Mouse (Mus musculus): Measurements from ENCODE around the gene Kdm6b. TPM values are rescaled to one million over a fixed set of nuclear protein-coding genes. Genes with fewer than 3 reads are reported as not detected.
A peak's percentile ranks its signal among the peaks of the same experiment; 100 is the strongest.

Gene Kdm6b
- total and polyA plus RNA-seq, 3 experiments: 0.66 to 7.2 (median 5.7) TPM

GRCm38 (mm10) chr11:69373223-69373965, 40.1 kb downstream of the Kdm6b start:
- H3K27ac ChIP-seq (ENCODE audit: insufficient read depth, low read depth): no peak overlapping the region
- H3K27me3 ChIP-seq (replicated peaks): no peaks in the 10 kb centered on the region
- no peaks in the 10 kb centered on the region; the same call in 1 of the 2 replicates for H3K79me2 ChIP-seq (replicated peaks; ENCODE audit: control insufficient read depth, extremely low read depth, insufficient read depth, poor library complexity, severe bottlenecking)
- no peak overlapping the region for H3K4me2 ChIP-seq (ENCODE audit: insufficient read depth, low read depth, poor library complexity, severe bottlenecking)
- H3K9me3 ChIP-seq (replicated peaks; ENCODE audit: low read length): no peaks in the 10 kb centered on the region
- no peak overlapping the region for H3K4me3 ChIP-seq (replicated peaks in 1 of 3; ENCODE audit: low read depth in 2 of 3, low read length in 2 of 3, poor library complexity in 1 of 3)
- peaks cover 7 to 46% of the 10 kb centered on the region in 2 experiments for H3K36me3 ChIP-seq (replicated peaks in 1 of 2; ENCODE audit: control insufficient read depth in 1 of 2, insufficient read depth in 1 of 2, low read length in 1 of 2)
- H3K9ac ChIP-seq (ENCODE audit: insufficient read depth, low read depth): no peak overlapping the region
- dilution Hi-C loops (cut with MboI; ENCODE audit: extremely low pct_ligation_motif_present, extremely low pct_unique_long_range_greater_than_20kb, low sequenced_read_pairs) (no loop called here), in situ Hi-C loops (cut with MboI; ENCODE audit: low pct_ligation_motif_present, low pct_unique_long_range_greater_than_20kb, low sequenced_read_pairs) (no loop called here)
- TF ChIP-seq SMC3 (IDR thresholded peaks at IDR 0.05; ENCODE audit: low read depth, low read length) (no peak), ZC3H11A (IDR thresholded peaks at IDR 0.05; ENCODE audit: low read depth, low read length) (no peak), SIN3A (IDR thresholded peaks at IDR 0.05; ENCODE audit: low read length) (no peak), ZMIZ1 (IDR thresholded peaks at IDR 0.05; ENCODE audit: low read depth, low read length) (no peak), JUND (conservative IDR thresholded peaks at IDR 0.05; ENCODE audit: low read depth, low read length) (no peak), PAX5 (IDR thresholded peaks at IDR 0.05; ENCODE audit: low read length) (no peak), TBP (conservative IDR thresholded peaks at IDR 0.05; ENCODE audit: low read depth, low read length) (no peak), NRF1 (IDR thresholded peaks at IDR 0.05; ENCODE audit: low read depth, low read length) (no peak), IRF4 (IDR thresholded peaks at IDR 0.05; ENCODE audit: low read depth, low read length) (no peak), USF1 (IDR thresholded peaks at IDR 0.05; ENCODE audit: low read depth, low read length) (no peak), BHLHE40 (IDR thresholded peaks at IDR 0.05; ENCODE audit: low read depth, low read length) (no peak), POLR2AphosphoS2 (IDR thresholded peaks at IDR 0.05; ENCODE audit: low read depth, low read length) (no peak), E2F4 (IDR thresholded peaks at IDR 0.05; ENCODE audit: insufficient replicate concordance, low read depth, low read length) (no peak), KAT2A (IDR thresholded peaks at IDR 0.05; ENCODE audit: insufficient replicate concordance, low read length) (no peak), JUN (IDR thresholded peaks at IDR 0.05; ENCODE audit: insufficient read depth, low read depth, low read length) (no peak), CHD2 (IDR thresholded peaks at IDR 0.05; ENCODE audit: low read length) (no peak), RCOR1 (conservative IDR thresholded peaks at IDR 0.05; ENCODE audit: low read depth, low read length) (no peak), ELF1 (IDR thresholded peaks at IDR 0.05; ENCODE audit: low read depth, low read length) (no peak), MYC (IDR thresholded peaks at IDR 0.05; ENCODE audit: low read depth, low read length) (no peak), MAZ (IDR thresholded peaks at IDR 0.05; ENCODE audit: low read depth, low read length) (no peak)
- H3K4me1 ChIP-seq (ENCODE audit: control insufficient read depth in 1 of 2, insufficient read depth in 2 of 2): peaks cover 2 to 19% of the 10 kb centered on the region in 2 experiments; a peak in 2 of 4 replicates
- no peak for DNase-seq (ENCODE audit: extremely low read depth)

- peaks cover 7 to 44% of the 10 kb centered on the region in 2 experiments for H3K36me3 ChIP-seq (replicated peaks in 1 of 2; ENCODE audit: control insufficient read depth in 1 of 2, insufficient read depth in 1 of 2, low read length in 1 of 2)
- H3K79me2 ChIP-seq (replicated peaks; ENCODE audit: control insufficient read depth, extremely low read depth, insufficient read depth, poor library complexity, severe bottlenecking): peaks cover 3% of the 10 kb centered on the region; the same call in 1 of the 2 replicates
- H3K9me3 ChIP-seq (replicated peaks; ENCODE audit: low read length): no peaks in the 10 kb centered on the region
- H3K27me3 ChIP-seq (replicated peaks): no peaks in the 10 kb centered on the region
- no peak overlapping the region for H3K9ac ChIP-seq (ENCODE audit: insufficient read depth, low read depth)
- no peak for TF ChIP-seq TCF12 (IDR thresholded peaks at IDR 0.05; ENCODE audit: low read depth, low read length)
- peak; percentile 60 to 73 for TF ChIP-seq CTCF (conservative IDR thresholded peaks at IDR 0.05 in 1 of 2, IDR thresholded peaks at IDR 0.05 in 1 of 2; ENCODE audit: low read depth in 2 of 2, low read length in 2 of 2)
- TF ChIP-seq RAD21 (IDR thresholded peaks at IDR 0.05; ENCODE audit: low read depth, low read length): peak; percentile 35
- peak; percentile 44 for TF ChIP-seq SMC3 (IDR thresholded peaks at IDR 0.05; ENCODE audit: low read depth, low read length)
- no peak for TF ChIP-seq ZC3H11A (IDR thresholded peaks at IDR 0.05; ENCODE audit: low read depth, low read length)
- dilution Hi-C loops (cut with MboI; ENCODE audit: extremely low pct_ligation_motif_present, extremely low pct_unique_long_range_greater_than_20kb, low sequenced_read_pairs) (no loop called here), in situ Hi-C loops (cut with MboI; ENCODE audit: low pct_ligation_motif_present, low pct_unique_long_range_greater_than_20kb, low sequenced_read_pairs) (no loop called here)
- peak; percentile 24 for DNase-seq (ENCODE audit: extremely low read depth)
- H3K4me2 ChIP-seq (ENCODE audit: insufficient read depth, low read depth, poor library complexity, severe bottlenecking): no peak overlapping the region
- no peak overlapping the region for H3K27ac ChIP-seq (ENCODE audit: insufficient read depth, low read depth)
- H3K4me3 ChIP-seq (replicated peaks in 1 of 3; ENCODE audit: low read depth in 2 of 3, low read length in 2 of 3, poor library complexity in 1 of 3): no peak overlapping the region
- H3K4me1 ChIP-seq (ENCODE audit: control insufficient read depth in 1 of 2, insufficient read depth in 2 of 2): peaks cover 4 to 22% of the 10 kb centered on the region in 2 experiments
These were observed 40.7 kb downstream of the Kdm6b start for GRCm38 (mm10) chr11:69372780-69373170.
